Mouse (Mus musculus) midbrain, embryonic 14.5 days (tissue): Measurements from ENCODE around the gene Plekhg2. TPM values are rescaled to one million over a fixed set of nuclear protein-coding genes. Genes with fewer than 3 reads are reported as not detected.

ENCODE experiments used
- ATAC-seq: fragments of 200-750 bp; cut with Nextera tagmentation; 2 replicates; pipeline ENCODE4 v1.8.0; 2017; ENCODE audit warnings: moderate number of reproducible peaks, moderate library complexity; ENCODE audit not compliant: low FRiP score, low TSS enrichment
- DNase-seq: peaks from one replicate; pipeline ENCODE4 v3.0.0-alpha.2; 2015
- H3K27ac ChIP-seq: fragments of 300-500 bp; sonication (generic); replicated peaks from 2 replicates; pipeline ENCODE4 v1.5.1; 2014; ENCODE audit warnings: mild to moderate bottlenecking, low read depth, low read length, moderate library complexity
- H3K27me3 ChIP-seq: fragments of 300-500 bp; sonication (generic); 2 replicates; pipeline ENCODE4 v1.6.1; 2014; ENCODE audit warnings: low read length, control low read depth, mixed read lengths; ENCODE audit not compliant: control insufficient read depth, insufficient read depth
- H3K36me3 ChIP-seq: fragments of 300-500 bp; sonication (generic); 2 replicates; pipeline ENCODE4 v1.6.1; 2014; ENCODE audit warnings: low read length, control low read depth; ENCODE audit not compliant: control insufficient read depth, insufficient read depth
- H3K4me1 ChIP-seq: fragments of 300-500 bp; sonication (generic); 2 replicates; pipeline ENCODE4 v1.6.1; 2014; ENCODE audit warnings: mild to moderate bottlenecking, antibody characterized with exemption, low read length, control low read depth; ENCODE audit not compliant: control insufficient read depth, insufficient read depth
- H3K4me2 ChIP-seq: fragments of 300-500 bp; sonication (generic); 2 replicates; pipeline ENCODE4 v1.6.1; 2014; ENCODE audit warnings: mild to moderate bottlenecking, low read length, moderate library complexity
- H3K4me3 ChIP-seq: fragments of 300-500 bp; sonication (generic); replicated peaks from 2 replicates; pipeline ENCODE4 v1.5.1; 2014; ENCODE audit warnings: low read depth, low read length
- H3K9ac ChIP-seq: fragments of 300-500 bp; sonication (generic); replicated peaks from 2 replicates; pipeline ENCODE4 v1.6.1; 2014; ENCODE audit warnings: mild to moderate bottlenecking, low read length, moderate library complexity
- H3K9me3 ChIP-seq: fragments of 300-500 bp; sonication (generic); 2 replicates; pipeline ENCODE4 v1.6.1; 2016; ENCODE audit warnings: low read length, control low read depth, mixed read lengths; ENCODE audit not compliant: control insufficient read depth
- WGBS: fragments of 180-500 bp; shearing (Covaris S2); extraction: QIAGEN DNeasy Blood & Tissue Kit; methylation state at CpG from one replicate; pipeline ENCODE4 v1.1.7; 2014; 5-methylcytosine and 5-hydroxymethylcytosine counted together
- polyA plus RNA-seq: library from polyadenylated mRNA; unstranded; fragments of >200 nt; fragmentation: Nextera tagmentation; extraction: Ambion mirVana; gene quantifications from 2 replicates; pipeline ENCODE4 v1.2.1, GENCODE M21; 2014

Gene Plekhg2
- polyA plus RNA-seq, 1 experiment from 2014 or later: 22.9 TPM

GRCm38 (mm10) chr7:28386462-28386861, 14.1 kb upstream of the Plekhg2 start:
- 20% methylated on average over 4 of the region's 4 CpGs for WGBS
- Histone ChIP-seq H3K36me3 (peaks cover 45% of the 10 kb centered on the region), H3K9ac (no peak overlapping the region), H3K4me2 (no peak overlapping the region), H3K27ac (no peak overlapping the region), H3K9me3 (no peaks in the 10 kb centered on the region), H3K27me3 (no peaks in the 10 kb centered on the region), H3K4me3 (no peak overlapping the region), H3K4me1 (peaks cover 10% of the 10 kb centered on the region)
- peak; percentile 90 for DNase-seq
- ATAC-seq: 0 out of 2 replicates have a peak, but pooled peaks have one; percentile 35

DNA sequence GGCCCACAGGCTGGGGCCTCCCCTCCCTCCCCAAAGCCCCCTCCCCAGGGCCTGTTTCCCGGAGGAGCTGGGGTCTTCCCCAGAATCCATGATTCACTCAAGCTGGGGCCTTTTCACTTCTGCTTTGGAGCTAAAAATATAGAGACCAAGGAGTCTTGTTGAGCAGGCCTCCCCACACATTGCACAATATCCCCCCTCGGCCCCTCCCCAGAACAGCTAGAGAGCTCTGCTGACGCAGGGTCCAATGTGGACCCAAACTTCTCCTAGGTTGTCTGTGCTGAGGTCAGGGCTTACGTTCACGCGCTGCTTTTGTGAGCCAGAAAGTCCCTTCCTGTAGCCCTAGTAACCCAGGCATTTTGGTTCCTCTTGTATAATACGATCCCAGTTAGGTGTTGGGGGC, 13.6 kb upstream of the Plekhg2 start:
- 87% methylated on average over 7 of the region's 7 CpGs for WGBS
- no peak overlapping the region for H3K4me3 ChIP-seq

GRCm38 (mm10) chr7:28385196-28385595, 12.8 kb upstream of the Plekhg2 start:
- Histone ChIP-seq H3K9ac (no peak overlapping the region), H3K9me3 (no peaks in the 10 kb centered on the region), H3K27me3 (no peaks in the 10 kb centered on the region), H3K36me3 (peaks cover 37% of the 10 kb centered on the region), H3K4me3 (no peak overlapping the region), H3K4me1 (peaks cover 14% of the 10 kb centered on the region; the same call in 1 of the 2 replicates), H3K4me2 (no peak overlapping the region), H3K27ac (no peak overlapping the region)
- 92% methylated on average over 9 of the region's 9 CpGs for WGBS
- no peak for DNase-seq
- no peak for ATAC-seq

More for the DNA sequence above, 13.6 kb upstream of the Plekhg2 start:
- Histone ChIP-seq H3K9me3 (no peaks in the 10 kb centered on the region), H3K9ac (no peak overlapping the region), H3K4me2 (no peak overlapping the region), H3K36me3 (peaks cover 45% of the 10 kb centered on the region), H3K27me3 (no peaks in the 10 kb centered on the region), H3K27ac (no peak overlapping the region), H3K4me1 (peaks cover 11% of the 10 kb centered on the region; the same call in 1 of the 2 replicates)
- no peak for ATAC-seq
- DNase-seq: no peak

DNA sequence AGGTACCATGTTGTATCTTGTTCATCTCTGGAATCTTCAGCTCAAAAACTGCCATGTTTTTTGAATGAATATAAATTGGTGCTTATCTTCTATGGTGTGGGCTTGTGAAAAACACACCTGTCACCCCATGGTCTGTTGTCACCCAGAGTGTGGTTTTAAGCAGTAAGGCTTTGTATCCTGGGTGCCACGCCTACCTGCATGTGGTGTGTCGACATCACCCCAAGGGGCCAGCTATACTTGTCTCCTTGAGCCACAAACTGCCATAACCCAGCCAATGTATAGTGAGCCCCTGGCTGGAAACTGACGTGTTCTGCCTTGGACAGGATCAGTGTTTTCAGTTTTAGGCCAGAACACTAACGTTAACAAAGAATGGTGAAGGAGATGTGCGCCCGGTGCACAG, 11.8 kb upstream of the Plekhg2 start:
- 85% methylated on average over 6 of the region's 6 CpGs for WGBS
- H3K4me2 ChIP-seq: no peak overlapping the region

GRCm38 (mm10) chr7:28383606-28384005, 11.2 kb upstream of the Plekhg2 start:
- no peak overlapping the region for H3K4me3 ChIP-seq
- peaks cover 19% of the 10 kb centered on the region for H3K4me1 ChIP-seq
- H3K9ac ChIP-seq: no peak overlapping the region
- H3K27ac ChIP-seq: no peak overlapping the region
- peaks cover 24% of the 10 kb centered on the region for H3K36me3 ChIP-seq
- no peak overlapping the region for H3K4me2 ChIP-seq
- ATAC-seq (no peak), DNase-seq (no peak)
- WGBS: 87% methylated on average over 4 of the region's 4 CpGs
- no peaks in the 10 kb centered on the region for H3K27me3 ChIP-seq
- no peaks in the 10 kb centered on the region for H3K9me3 ChIP-seq

More for the DNA sequence above, 11.8 kb upstream of the Plekhg2 start:
- H3K27me3 ChIP-seq: no peaks in the 10 kb centered on the region
- peaks cover 19% of the 10 kb centered on the region; the same call in 1 of the 2 replicates for H3K4me1 ChIP-seq
- H3K4me3 ChIP-seq: no peak overlapping the region
- peaks cover 29% of the 10 kb centered on the region for H3K36me3 ChIP-seq
- H3K9ac ChIP-seq: no peak overlapping the region
- no peaks in the 10 kb centered on the region for H3K9me3 ChIP-seq
- ATAC-seq (no peak), DNase-seq (no peak)
- no peak overlapping the region for H3K27ac ChIP-seq

DNA sequence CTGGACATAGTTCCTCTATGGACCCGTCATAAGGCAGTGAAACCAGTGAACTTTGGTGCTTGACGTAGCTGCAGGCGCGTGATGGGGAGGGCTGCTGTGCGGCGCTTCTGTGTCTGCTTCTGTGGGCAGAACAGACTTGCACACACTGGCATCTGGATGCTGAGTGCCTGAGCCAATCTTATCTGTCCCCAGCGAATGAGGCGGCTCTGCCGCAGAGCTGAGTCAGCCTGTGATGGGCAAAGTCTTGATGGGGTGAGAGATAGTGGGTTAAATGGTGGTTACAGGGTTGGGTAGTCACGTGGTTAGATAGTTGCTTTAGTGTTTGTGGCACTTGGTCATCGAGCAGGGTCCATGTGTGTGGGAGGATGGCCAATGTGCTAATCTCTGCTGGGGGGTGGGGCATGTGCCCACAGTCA, 10.6 kb upstream of the Plekhg2 start:
- ATAC-seq: no peak
- Histone ChIP-seq H3K9me3 (no peaks in the 10 kb centered on the region), H3K9ac (no peak overlapping the region), H3K36me3 (peaks cover 18% of the 10 kb centered on the region), H3K27ac (no peak overlapping the region), H3K4me1 (peaks cover 19% of the 10 kb centered on the region), H3K4me2 (no peak overlapping the region), H3K27me3 (no peaks in the 10 kb centered on the region), H3K4me3 (no peak overlapping the region)
- no peak for DNase-seq
- WGBS: 76% methylated on average over 11 of the region's 11 CpGs

DNA sequence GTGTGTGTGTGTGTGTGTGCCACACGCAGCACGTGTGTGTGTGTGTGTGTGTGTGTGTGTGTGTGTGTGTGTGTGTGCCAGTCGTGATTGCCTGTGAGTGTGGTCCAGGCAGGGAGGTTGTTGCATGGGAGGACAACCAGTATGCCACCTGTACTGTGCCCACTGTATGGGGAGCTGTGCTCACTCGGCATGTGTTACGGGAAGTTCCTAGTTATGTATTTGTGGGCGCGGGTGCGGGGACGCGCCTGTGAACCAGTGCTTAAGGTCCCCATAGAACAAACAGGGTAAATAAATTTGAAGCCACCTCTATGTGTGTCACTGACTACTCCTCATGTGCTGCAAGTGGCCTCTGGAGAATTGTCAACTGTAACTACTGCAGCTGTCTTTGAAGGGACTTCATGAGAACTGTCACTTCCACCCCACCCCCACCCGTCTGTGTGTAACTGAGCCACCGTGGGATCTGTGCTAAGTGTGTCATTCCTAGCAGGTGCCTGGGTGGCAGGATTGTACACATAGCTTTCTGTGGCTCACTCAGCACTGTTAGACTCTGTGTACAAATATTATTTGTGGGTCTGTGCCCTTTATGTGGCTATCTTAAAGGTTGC, 10.1 kb upstream of the Plekhg2 start:
- Histone ChIP-seq H3K27ac (no peak overlapping the region), H3K27me3 (no peaks in the 10 kb centered on the region), H3K4me1 (peaks cover 19% of the 10 kb centered on the region), H3K4me2 (peak overlapping the region; percentile 41), H3K36me3 (peaks cover 12% of the 10 kb centered on the region), H3K9me3 (no peaks in the 10 kb centered on the region), H3K4me3 (no peak overlapping the region), H3K9ac (no peak overlapping the region; the same call in 1 of the 2 replicates)
- 63% methylated on average over 12 of the region's 12 CpGs for WGBS
- no peak for DNase-seq
- no peak for ATAC-seq

- 2% methylated on average over 20 of the region's 20 CpGs for WGBS
- no peaks in the 10 kb centered on the region for H3K9me3 ChIP-seq
These were observed 9.5 kb upstream of the Plekhg2 start for GRCm38 (mm10) chr7:28381938-28382337.

More at GRCm38 (mm10) chr7:28381938-28382337, 9.5 kb upstream of the Plekhg2 start:
- peak overlapping the region; percentile 14; the same call in 1 of the 2 replicates for H3K9ac ChIP-seq
- peak overlapping the region; percentile 41 for H3K4me2 ChIP-seq
- H3K36me3 ChIP-seq: peaks cover 11% of the 10 kb centered on the region; the same call in 1 of the 2 replicates
- no peaks in the 10 kb centered on the region for H3K27me3 ChIP-seq
- H3K27ac ChIP-seq: peak overlapping the region; percentile 41; the same call in 1 of the 2 replicates
- DNase-seq (peak; percentile 50), ATAC-seq (no peak)
- H3K4me3 ChIP-seq: 0 out of 2 replicates have a peak overlapping the region, but pooled peaks have one; percentile 8
- H3K4me1 ChIP-seq: peaks cover 19% of the 10 kb centered on the region
